Mouse (Mus musculus) testis, postnatal 10 days (tissue): ENCODE measurements around the gene Ssh2.

Experiments
- DNase-seq: peaks from one replicate; pipeline ENCODE4 v3.0.0; 2021; ENCODE audit warnings: low spot score

The Ssh2 gene

DNA sequence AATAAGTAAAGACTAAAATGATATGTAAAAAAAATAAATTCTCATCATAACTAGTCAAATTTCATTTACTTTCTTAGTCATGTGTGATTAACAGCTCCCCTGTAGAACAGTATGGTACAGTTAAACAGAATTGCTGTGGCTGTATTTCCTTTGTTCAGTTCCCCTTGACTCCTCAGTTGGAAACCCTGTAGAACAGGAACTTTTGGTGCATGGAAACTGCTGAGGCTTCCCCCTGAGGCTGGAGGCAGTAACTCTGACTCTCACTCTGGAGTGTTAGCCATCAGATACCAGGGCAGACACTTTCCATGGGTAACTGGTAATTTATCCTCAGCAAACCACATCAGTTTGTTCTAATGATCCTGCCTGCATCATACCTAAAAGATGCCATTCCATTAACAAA, 195.2 kb downstream of the Ssh2 start:
- no peak for DNase-seq

DNA sequence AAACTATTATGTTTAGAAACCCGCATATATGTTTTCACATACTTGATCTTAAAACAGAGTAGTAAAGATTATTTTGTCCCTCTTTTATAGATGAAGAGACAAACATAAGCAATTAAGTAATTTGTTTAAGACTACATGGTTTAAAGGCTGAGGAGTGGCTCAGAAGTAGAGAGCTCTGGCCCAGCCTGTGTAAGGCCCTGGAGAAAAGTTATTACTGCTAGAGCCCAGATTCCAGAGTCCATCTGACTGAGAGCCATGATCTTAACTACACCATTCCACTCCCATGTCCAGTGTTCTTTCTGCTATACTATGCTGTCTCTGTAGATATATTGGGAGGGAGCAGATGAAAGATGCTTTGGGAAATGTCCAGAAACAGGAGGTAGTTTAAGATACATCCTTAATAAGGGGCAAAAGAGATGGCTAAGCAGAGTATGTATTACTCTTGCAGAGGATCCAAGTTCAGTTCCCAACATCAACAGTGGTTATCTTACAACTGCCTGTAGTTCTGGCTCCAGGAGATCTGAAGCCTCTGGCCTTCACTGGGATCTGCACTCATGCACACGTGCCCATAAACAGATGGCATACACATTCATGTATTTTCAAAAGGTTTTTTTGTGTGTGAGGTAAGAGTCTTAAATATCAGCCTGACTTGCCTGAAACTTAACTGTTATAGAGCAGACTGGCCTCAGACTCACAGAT, 198.2 kb downstream of the Ssh2 start:
- DNase-seq = no peak

DNA sequence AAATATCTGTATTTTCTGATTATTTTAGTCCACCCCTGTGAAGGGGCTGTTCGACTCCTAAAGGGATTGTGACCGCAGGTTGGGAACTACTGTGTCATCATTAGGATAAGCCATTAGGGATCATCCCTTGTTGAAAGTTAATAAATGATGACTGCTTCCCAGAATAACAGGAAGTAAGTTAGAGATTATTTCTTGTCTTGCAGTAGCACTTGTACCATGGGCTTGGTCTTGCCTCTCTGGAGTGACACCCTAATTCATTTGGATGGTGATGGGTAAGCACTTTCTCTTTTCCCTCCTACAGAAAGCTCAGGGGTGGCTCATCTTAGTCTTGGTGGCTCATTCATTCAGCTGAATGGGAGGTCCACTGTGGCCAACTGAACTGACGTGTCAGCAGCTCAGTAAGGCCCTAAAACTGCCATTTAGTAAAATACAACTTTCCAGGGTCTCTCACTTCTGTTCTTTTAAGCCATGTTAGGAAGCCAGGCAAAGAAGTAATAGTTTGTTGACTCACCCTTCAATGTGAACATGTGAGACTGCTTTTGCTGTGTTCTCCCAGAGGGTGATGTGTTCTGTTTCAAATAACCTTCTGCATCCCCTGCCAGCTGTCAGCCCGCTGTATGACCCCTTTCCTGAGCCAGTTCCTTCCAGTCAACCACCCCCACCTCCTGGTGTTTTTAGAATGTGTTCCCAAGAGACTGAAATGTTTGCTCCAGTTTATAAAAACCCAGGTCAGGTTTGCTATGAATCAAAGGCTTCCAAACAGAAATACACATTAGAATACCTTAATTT, 200.3 kb downstream of the Ssh2 start:
- no peak for DNase-seq

DNA sequence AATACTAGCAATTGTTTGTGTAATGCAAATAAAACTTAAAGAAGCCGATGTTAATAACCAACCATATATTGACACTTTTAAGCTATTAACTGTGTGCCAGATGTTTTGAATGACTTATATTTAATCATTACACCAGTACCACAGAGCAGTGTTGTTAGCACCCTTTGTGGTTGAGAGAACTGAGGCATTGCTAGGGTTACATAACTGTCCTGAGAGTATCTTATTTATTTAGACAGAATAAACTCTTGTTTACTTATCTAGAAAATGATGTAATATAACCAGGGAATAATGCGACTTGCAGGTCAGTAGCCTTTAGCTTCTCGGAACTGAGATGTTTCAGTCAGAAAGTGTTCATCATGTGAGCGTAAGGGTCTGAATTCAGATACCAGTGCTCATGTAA, 201.9 kb downstream of the Ssh2 start:
- DNase-seq = no peak

DNA sequence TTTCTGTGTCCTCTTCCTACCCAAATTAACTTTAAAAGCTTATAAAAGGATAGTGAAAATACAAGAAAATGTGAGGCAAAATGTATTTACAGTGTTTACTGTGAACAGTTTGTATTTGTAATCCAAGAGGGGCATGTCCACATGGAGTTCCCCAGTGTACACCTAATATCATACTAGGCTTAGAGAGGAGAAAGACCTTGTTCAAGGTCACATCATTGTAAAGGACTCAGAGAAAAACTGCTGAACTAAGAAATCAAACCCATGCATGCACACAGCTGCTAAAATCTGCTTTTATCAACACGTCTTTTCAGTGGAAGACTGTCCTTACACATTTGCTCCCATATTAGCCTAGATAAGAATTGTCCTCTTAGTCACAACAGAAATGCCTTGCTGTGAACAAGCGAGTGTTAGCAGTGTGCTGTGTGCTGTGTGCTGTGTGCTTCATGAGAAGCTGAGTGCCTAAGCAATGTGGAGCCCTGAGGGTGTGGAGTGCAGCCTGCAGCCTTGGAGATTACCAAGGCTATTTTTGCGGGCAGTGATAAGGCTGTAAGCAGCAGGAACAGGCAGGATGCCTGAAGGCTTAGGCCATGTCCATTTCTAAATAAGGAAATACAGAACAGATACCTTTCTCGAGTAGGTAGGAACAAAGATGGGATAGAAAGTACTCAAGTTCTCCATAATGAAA, 207.2 kb downstream of the Ssh2 start:
- no peak for DNase-seq

DNA sequence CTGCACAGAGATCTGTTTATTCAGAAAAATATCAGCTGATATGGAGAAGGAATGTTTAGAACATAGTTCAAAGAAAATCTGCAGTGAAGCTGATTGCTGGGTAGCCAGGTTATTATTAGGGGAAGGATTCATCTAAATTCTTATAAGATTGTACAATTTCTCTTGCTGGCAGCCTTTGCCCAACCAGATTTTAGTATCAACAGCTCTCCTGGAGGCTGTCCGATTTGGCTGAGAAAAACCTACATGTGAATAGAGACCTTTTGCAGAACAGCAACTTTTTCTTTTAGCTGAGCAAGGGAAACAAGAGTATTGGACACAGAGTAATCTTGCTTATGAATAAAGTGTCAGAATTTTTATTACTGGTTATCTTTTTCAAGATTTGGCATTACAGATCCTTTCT, 212.4 kb downstream of the Ssh2 start:
- DNase-seq = no peak

DNA sequence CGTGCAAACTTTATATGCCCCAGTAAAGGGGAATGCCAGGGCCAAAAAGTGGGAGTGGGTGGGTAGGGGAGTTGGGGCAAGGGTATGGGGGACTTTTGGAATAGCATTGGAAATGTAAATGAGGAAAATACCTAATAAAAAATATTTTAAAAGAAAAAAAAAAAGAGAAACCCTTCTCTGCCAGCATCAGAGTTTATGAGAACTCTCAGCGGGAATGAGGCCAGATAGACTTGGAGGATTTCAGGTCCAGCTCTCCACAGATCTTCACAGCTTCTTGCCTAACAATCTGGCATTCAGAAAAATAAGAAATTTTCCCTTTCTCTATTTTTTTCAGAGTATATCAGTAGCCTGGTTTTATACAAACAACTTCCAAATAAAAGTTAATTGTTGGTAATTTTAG, 220.9 kb downstream of the Ssh2 start:
- no peak for DNase-seq

DNA sequence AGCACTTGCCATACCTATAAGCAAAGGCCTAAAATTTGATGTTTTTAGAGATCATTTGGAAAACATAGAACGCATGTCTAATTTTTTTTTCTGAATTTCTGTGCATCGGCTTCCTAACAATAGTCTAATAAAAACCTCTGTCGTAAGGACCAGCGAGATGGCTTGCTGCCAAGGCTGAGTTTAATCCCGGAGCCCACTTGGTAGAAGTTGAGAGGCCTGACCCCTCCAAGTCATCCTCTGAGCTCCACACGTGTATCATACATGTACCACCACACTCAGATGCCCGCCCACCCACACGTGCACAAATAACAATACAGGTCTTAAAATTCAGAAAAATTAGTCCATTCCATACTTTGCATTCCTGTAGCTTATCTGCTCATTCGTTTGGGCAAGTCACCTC, 224.0 kb downstream of the Ssh2 start:
- DNase-seq = no peak

DNA sequence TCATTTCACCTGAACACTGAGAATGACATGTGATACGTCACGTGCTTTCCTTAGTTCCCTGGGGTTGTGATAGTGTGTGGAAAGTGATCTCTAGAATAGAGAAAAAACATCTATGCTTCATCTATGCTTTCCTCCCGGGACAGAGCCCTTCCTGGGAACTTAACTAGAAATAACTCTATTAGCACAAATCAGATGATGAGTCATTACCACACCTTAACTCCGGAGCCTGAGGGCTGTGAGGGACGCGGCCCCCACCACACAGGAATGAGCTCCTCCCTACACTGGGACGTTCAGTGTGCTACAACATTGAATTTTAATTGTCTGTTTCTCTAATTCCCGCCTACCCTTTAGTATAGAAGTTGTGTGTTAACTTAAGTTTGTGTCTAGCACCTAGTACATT, 224.9 kb downstream of the Ssh2 start:
- no peak for DNase-seq

DNA sequence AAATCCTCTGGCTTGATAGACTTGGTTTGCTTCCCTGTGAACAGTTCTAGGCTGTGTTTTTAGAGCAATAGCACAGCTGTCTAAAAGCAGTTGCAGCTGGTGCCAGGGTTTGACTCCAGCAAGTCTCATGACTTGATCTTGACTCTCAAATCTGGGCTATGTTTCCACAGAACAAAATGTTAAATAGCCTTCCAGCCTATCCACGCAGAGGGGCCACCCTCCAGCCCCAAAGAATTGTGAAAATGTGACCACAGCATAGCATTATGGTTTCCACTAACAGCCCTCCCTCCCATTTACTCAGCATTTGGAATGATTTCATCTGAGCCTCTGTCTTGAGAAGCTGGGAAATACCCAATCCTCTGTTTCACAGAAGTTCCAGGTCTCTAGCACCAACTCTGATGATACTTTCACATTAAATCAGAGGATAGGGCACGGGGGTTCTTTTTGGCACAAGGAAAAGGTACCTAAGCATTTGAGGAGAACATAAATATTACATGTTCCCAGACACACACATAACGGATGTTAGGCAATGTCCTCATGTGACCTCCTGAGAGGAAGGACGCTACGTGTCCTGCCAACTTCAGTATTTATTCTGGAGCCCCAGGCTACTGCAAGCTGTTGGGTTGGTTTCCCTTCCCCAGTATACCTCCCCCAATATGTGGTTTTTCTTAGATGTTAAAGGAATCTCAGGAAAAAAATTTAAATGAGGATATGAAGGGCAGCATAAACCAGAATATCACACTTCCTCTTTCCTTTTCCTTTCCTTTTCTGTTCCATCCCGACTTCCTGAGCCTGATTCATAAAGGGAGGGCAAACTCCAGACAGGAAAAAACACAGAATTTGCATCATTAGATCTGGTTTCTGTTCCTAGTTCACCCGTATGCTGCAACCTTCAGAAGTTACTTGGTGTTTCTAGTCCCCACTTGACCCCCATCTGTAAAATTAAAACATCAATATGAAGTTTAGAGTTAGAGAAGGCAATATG, 226.4 kb downstream of the Ssh2 start:
- peak; percentile 13 for DNase-seq

DNA sequence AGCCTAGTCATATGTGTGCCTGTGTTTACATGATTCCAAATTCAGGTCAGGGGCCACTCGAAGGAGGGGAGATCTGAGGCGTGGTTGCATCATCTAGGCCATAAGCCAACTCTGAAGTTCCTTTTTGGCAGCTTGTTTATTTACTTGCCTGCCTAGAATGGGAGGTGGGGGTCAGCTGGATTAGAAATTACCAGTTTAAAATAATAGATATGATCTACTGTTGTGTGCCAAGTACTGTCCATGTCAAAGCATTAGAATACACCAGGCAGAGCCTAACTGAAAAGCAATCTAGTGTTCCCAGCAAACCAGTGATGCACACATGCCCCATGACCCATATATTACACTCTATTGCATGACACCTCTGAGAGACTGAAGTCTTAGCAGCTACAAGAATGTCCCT, 228.9 kb downstream of the Ssh2 start:
- peak; percentile 40 for DNase-seq

DNA sequence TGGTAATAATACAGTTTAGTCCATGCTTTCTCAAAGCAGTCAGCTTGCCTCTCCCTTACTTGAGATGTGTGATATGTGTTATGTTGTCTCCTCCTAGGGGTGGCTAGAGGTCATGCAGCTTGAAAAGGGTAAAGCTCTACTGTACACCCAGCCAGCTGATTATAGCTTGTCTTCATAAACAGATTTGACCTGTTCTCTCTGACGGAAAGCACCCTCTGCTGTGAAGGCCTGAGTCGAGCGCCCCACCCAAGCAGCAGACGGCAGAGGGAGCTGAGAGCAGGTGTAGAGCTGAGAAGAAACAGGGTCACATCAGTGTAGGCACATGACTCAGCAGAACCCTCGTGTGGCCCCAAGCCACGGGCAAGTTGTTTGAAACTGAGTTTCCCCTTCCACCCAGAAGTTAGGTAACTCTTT, 230.5 kb downstream of the Ssh2 start:
- DNase-seq = peak; percentile 51

DNA sequence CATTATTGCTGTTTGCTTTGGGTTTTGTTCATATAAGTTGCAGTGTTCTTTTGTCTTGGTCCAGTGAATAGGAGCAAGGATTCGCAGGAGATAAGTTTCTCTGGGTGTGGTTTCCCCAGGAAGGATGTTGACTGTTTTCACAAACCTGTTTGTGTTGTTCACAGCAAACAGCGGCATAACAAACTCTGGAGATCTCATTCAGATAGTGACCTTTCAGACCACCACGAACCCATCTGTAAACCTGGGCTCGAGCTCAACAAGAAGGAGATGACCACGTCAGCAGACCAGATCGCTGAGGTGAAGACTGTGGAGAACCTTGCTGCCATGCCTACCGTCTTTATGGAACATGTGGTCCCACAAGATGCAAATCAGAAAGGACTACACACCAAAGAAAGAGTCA, 233.1 kb downstream of the Ssh2 start:
- DNase-seq = no peak

DNA sequence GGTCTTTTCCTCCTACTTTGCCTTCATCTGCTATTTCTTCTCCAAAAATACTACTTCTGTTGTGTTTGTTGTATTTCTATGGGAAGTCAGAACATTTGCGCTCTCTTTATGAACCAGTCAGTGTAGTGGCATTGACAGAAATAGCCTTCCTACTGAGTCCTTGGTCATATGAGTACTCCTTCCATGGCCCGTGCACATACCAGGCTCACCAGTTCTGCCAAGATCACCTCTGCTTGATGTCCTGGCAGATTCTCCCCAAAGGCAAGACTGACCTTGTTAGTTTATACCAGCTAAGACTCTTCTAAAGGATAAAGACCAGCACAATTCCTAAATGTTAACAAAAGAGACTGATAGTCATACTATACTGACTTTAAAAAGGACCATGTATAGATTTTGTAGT, 235.6 kb downstream of the Ssh2 start:
- DNase-seq = no peak

DNA sequence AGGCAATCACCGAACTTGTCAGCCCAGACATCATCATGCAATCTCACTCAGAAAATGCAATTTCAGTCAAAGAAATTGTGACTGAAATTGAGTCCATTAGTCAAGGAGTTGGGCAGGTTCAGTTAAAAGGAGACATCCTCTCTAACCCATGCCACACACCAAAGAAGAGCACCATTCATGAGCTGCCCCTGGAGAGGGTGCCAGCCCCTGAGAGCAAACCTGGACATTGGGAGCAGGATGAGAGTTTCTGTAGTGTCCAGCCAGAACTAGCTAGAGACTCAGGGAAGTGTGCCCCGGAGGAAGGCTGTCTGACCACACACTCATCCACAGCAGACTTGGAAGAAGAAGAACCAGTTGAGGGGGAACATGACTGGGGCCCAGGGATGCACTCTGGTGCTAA, 237.3 kb downstream of the Ssh2 start:
- no peak for DNase-seq

DNA sequence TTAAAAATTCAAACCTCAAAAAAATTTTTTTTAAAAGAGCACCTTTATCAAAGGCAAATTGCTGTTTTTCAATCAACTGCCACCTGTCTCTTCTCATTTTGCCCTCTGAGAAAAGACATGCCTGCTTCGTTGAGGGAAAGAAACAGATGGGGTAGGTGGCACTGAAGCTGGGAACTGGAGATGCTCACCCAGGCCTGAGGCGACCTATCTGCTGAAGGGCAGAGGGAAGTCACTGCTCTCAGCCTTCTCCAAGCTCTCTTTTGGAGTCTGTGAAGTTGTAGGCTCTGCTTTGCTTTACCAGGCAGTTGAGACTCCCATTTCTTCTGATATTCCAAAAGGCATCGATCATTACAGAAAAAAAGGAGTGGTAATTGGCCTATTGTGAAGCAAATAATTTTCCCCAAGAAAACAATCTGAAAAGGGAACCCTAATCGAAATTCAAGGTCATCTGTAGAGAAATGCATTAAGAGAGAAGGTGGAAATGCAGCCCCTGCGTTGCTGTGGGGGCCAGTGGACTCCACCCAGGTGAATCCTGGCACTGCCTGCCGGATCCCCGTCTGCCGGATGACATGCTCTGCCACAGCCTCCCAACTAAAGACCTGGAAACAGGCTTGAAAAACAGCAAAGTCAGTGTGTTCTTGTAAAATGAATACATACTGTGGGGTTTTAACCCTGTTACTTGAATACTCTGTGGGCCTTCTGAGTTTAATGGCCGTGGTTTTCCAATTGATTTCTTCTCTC, 239.9 kb downstream of the Ssh2 start:
- no peak for DNase-seq

DNA sequence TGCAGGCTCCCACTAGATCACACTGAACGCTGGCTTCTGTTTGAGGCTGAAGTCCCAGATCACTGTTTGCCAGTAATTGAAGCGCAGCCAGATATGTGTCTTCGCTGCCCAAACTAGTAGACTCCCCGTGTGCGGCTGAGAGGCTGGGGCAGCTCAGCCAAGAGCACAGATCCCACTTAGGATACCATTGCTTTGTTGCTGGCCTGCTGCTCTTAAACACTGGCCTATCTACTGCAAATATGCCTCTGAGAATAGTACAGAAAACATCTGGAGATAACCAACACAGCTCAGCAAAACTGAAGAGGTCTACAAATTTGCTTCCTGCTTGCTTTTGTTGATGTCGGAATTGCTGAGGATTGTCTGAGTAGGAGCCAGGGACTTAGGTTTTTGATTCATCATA, 240.8 kb downstream of the Ssh2 start:
- DNase-seq = no peak

DNA sequence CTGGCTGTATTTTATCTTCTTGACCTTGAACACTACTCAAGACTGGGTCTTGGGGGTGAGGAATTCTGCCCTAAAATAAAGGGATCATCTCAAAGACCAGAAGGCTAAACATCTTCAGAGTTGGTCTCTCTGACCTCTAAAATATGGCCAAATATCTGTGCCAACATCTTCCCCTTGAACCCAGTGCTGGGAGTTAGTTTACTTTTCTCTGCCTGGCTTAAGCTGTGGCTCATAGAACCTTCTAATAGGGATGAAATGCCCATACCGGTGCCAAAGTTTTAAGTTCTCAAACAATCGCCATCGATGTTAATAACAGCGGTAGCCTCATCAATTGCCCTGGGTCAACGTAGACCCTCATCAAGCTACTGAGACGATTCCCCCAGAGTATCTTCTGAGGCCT, 245.8 kb downstream of the Ssh2 start:
- no peak for DNase-seq

DNA sequence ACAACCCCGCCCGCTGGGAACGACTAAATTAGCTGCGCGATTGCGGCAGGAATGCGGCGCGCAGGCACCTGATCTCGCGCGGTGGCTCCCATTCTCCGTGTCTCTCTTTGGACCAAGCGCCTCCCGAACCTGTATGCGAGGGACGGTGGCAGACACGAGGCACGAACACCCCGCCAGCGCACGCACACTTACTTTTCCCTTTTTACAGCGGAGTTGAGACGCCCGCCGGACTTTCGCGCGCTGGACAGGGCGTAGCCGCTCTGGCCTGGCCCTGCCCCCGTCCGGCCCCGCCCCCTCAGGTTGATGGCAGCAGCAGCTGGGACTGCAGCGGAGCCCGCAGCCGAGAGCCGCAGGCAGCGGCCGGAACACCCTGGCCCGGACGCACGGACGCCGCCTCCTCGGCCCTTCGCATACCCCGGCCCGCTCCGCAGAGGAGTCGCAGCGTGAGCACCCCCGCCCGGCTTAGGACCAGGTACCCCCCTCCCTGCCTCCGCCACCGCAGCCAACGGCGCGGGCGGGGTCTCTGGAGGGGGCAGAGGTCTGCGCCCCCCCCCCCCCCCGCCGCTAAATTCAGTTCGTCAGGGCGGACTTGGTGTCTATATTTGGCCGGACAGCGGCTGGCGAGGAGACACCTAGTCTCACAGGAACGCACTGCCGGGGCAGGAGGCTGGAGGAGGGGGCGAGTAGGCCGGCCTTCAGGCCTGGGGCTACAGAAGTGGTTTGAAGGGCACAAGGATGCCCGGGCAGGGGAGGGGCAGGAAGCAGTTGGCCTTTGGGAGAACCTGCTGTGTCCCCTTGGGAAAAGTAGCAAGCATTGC, 246.4 kb downstream of the Ssh2 start, which contains the start of gene Coro6:
Gene Coro6 (plus strand): TSS at position 129 of the 818 bp plus-strand sequence.
- DNase-seq = peak; percentile 88

DNA sequence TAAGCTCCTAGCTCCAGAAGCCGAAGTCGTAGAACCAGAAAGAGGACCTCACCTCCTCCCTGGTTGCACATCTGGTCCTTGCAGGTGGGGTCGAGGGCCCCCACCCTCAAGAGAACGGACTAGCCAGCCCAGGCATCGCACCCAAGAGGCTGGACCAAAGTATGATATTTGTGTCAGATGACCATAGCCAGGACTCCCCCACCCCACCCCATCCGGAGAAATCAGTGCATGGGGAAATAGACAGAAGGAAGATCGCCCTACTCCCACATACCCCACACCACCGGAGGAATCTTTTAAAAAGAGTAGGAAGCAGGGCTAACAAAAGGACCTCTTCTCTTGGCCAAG, 247.0 kb downstream of the Ssh2 start:
- DNase-seq = no peak
